8 mouse cellular contexts compared by ENCODE assay signal in genomic region chrX:48519549-48520085, GRCm38 (mm10). TPM values are rescaled to one million over a fixed set of nuclear protein-coding genes. Genes with fewer than 3 reads are reported as not detected.
DNase-seq lines count a peak whose midpoint lies in the region; ATAC-seq lines count a peak whose summit lies in the region.

No protein-coding gene starts in this region.

- peak overlapping the region; percentile 58 for H3K4me3 ChIP-seq in heart, embryonic 13.5 days
- peak overlapping the region; percentile 44 for H3K4me3 ChIP-seq in forebrain, embryonic 11.5 days (ENCODE audit: low read depth, low read length)
- H3K4me3 ChIP-seq in liver, embryonic 13.5 days (replicated peaks): peak overlapping the region; percentile 44

- peak overlapping the region; percentile 83 for H3K4me2 ChIP-seq in heart, embryonic 13.5 days
- peak overlapping the region; percentile 68 for H3K4me2 ChIP-seq in forebrain, embryonic 11.5 days (ENCODE audit: low read depth, low read length, severe bottlenecking)
- peak overlapping the region; percentile 63 for H3K4me2 ChIP-seq in liver, embryonic 13.5 days

- intact Hi-C loops in heart, postnatal 25 days (cut with DNase I): no loop called here

- DNase-seq in heart, postnatal 25 days (ENCODE audit: low spot score): no peak
- DNase-seq in forebrain, embryonic 11.5 days (ENCODE audit: low spot score): no peak
- no peak for DNase-seq in liver, embryonic 13.5 days
- peak; percentile 7 for DNase-seq in thymus, postnatal 0 days (ENCODE audit: low spot score)
- DNase-seq in spleen, postnatal 14 days (ENCODE audit: low spot score in 2 of 2): no peak
- no peak for DNase-seq in kidney, adult 8-10 months

- ATAC-seq in heart, embryonic 13.5 days (ENCODE audit: extremely low read depth, insufficient number of reproducible peaks, low FRiP score, low TSS enrichment): no peak
- peak; percentile 26 for ATAC-seq in CD4-positive, CD25-positive, alpha-beta regulatory T cell, adult 4 months
- peak; percentile 40 for ATAC-seq in forebrain, embryonic 11.5 days (replicated peaks; ENCODE audit: low FRiP score)
- no peak for ATAC-seq in liver, embryonic 13.5 days (ENCODE audit: low read depth)

- no peaks in the 10 kb centered on the region for H3K27me3 ChIP-seq in heart, embryonic 13.5 days (replicated peaks)
- no peaks in the 10 kb centered on the region for H3K27me3 ChIP-seq in forebrain, embryonic 11.5 days (ENCODE audit: control insufficient read depth, insufficient read depth, low read length)
- peaks cover 19% of the 10 kb centered on the region for H3K27me3 ChIP-seq in liver, embryonic 13.5 days

- 14% methylated on average over 20 of the region's 20 CpGs for WGBS in heart, embryonic 13.5 days
- 27% methylated on average over 20 of the region's 20 CpGs for WGBS in forebrain, embryonic 11.5 days
- WGBS in liver, embryonic 13.5 days (ENCODE audit: insufficient replicate concordance): 14% methylated on average over 20 of the region's 20 CpGs

- no peaks in the 10 kb centered on the region for H3K9me3 ChIP-seq in heart, embryonic 13.5 days
- no peaks in the 10 kb centered on the region for H3K9me3 ChIP-seq in forebrain, embryonic 11.5 days (ENCODE audit: control insufficient read depth, low read length)
- 0 out of 2 replicates have a peak, but pooled peaks cover 4% of the 10 kb centered on the region for H3K9me3 ChIP-seq in liver, embryonic 13.5 days (replicated peaks)

- no peaks in the 10 kb centered on the region for H3K36me3 ChIP-seq in heart, embryonic 13.5 days
- no peaks in the 10 kb centered on the region for H3K36me3 ChIP-seq in forebrain, embryonic 11.5 days (ENCODE audit: control insufficient read depth, insufficient read depth, low read length)
- H3K36me3 ChIP-seq in liver, embryonic 13.5 days: no peaks in the 10 kb centered on the region

- no peaks in the 10 kb centered on the region for H3K4me1 ChIP-seq in heart, embryonic 13.5 days
- H3K4me1 ChIP-seq in forebrain, embryonic 11.5 days (replicated peaks; ENCODE audit: control insufficient read depth, insufficient read depth, low read length): no peaks in the 10 kb centered on the region
- H3K4me1 ChIP-seq in liver, embryonic 13.5 days (replicated peaks): no peaks in the 10 kb centered on the region; the same call in 1 of the 2 replicates

- H3K27ac ChIP-seq in heart, embryonic 13.5 days (replicated peaks): no peak overlapping the region
- H3K27ac ChIP-seq in forebrain, embryonic 11.5 days (ENCODE audit: low read depth, low read length): peak overlapping the region; percentile 78
- H3K27ac ChIP-seq in liver, embryonic 13.5 days: no peak overlapping the region

- peak overlapping the region; percentile 77 for H3K9ac ChIP-seq in heart, embryonic 13.5 days
- H3K9ac ChIP-seq in forebrain, embryonic 11.5 days (ENCODE audit: low read length): peak overlapping the region; percentile 68
- H3K9ac ChIP-seq in liver, embryonic 13.5 days: peak overlapping the region; percentile 26; the same call in 1 of the 2 replicates

RNA-seq across cellular contexts. Expression of gene Rab33a, which starts 0.5 kb away (rescaled TPM):
- 6.4 and 7.1 TPM in 2 replicates for polyA plus RNA-seq in heart, embryonic 13.5 days (2015; fragmentation: Nextera tagmentation; extraction: Ambion mirVana)
- under 1 TPM in 1 of 2 experiments, not detected in 1; 0.45 TPM for total RNA-seq in heart, postnatal 25 days (2021)
- polyA plus RNA-seq in CD4-positive, CD25-positive, alpha-beta regulatory T cell, adult 4 months (2017; shearing (Covaris generic)): 1 to 10 TPM in 1 of 2 experiments, under 1 TPM in 1; 0.28 to 1.5 TPM
- 22.4 and 22.9 TPM in 2 replicates for polyA plus RNA-seq in forebrain, embryonic 11.5 days (2014; fragmentation: Nextera tagmentation; extraction: Ambion mirVana)
- polyA plus RNA-seq in liver, embryonic 13.5 days (2015; fragmentation: Nextera tagmentation; extraction: Ambion mirVana): 0.53 and 0.56 TPM in 2 replicates
- polyA plus RNA-seq in thymus, postnatal 0 days (2015; fragmentation: Nextera tagmentation; extraction: Ambion mirVana): 7.3 and 8.7 TPM in 2 replicates

RNA-seq across cellular contexts. Expression of gene Aifm1, which starts 6.3 kb away (rescaled TPM):
- polyA plus RNA-seq in heart, embryonic 13.5 days (2015; fragmentation: Nextera tagmentation; extraction: Ambion mirVana): 92.6 and 98.1 TPM in 2 replicates
- 100 to 1,000 TPM; 111 to 113 TPM for total RNA-seq in heart, postnatal 25 days (2021)
- 10 to 100 TPM; 26.6 to 46.0 TPM for polyA plus RNA-seq in CD4-positive, CD25-positive, alpha-beta regulatory T cell, adult 4 months (2017; shearing (Covaris generic))
- 80.7 and 83.6 TPM in 2 replicates for polyA plus RNA-seq in forebrain, embryonic 11.5 days (2014; fragmentation: Nextera tagmentation; extraction: Ambion mirVana)
- polyA plus RNA-seq in liver, embryonic 13.5 days (2015; fragmentation: Nextera tagmentation; extraction: Ambion mirVana): 65.7 and 76.3 TPM in 2 replicates
- polyA plus RNA-seq in thymus, postnatal 0 days (2015; fragmentation: Nextera tagmentation; extraction: Ambion mirVana): 53.4 and 53.8 TPM in 2 replicates

RNA-seq across cellular contexts. Expression of gene Elf4, which starts 56.7 kb away (rescaled TPM):
- polyA plus RNA-seq in heart, embryonic 13.5 days (2015; fragmentation: Nextera tagmentation; extraction: Ambion mirVana): 9.2 and 10.3 TPM in 2 replicates
- 1 to 10 TPM; 6.0 to 6.4 TPM for total RNA-seq in heart, postnatal 25 days (2021)
- 10 to 100 TPM; 24.7 to 25.4 TPM for polyA plus RNA-seq in CD4-positive, CD25-positive, alpha-beta regulatory T cell, adult 4 months (2017; shearing (Covaris generic))
- polyA plus RNA-seq in forebrain, embryonic 11.5 days (2014; fragmentation: Nextera tagmentation; extraction: Ambion mirVana): 2.7 and 3.2 TPM in 2 replicates
- polyA plus RNA-seq in liver, embryonic 13.5 days (2015; fragmentation: Nextera tagmentation; extraction: Ambion mirVana): 1.8 and 2.2 TPM in 2 replicates
- polyA plus RNA-seq in thymus, postnatal 0 days (2015; fragmentation: Nextera tagmentation; extraction: Ambion mirVana): 9.9 TPM in 2 replicates

Comparison
In these comparisons a context has a peak if more than half of its experiments do, and no peak if none do; other contexts are left out.
1. ATAC-seq: peak in CD4-positive, CD25-positive, alpha-beta regulatory T cell, adult 4 months (single experiment) and forebrain, embryonic 11.5 days (single experiment); none in heart, embryonic 13.5 days (single experiment) and liver, embryonic 13.5 days (single experiment).
2. H3K9ac ChIP-seq: peak in every context shown above with its lines; median percentile 77 in heart, embryonic 13.5 days; 68 in forebrain, embryonic 11.5 days; 26 in liver, embryonic 13.5 days.
3. Peak in every context shown above with its lines, with median percentiles within 50 percentile points of each other: H3K4me2 ChIP-seq and H3K4me3 ChIP-seq.